Mouse (Mus musculus): ENCODE results near the gene Dock8. TPM values are rescaled to one million over a fixed set of nuclear protein-coding genes. Genes with fewer than 3 reads are reported as not detected.

Gene Dock8
- polyA plus RNA-seq, 1 experiment: 1.4 TPM

DNA sequence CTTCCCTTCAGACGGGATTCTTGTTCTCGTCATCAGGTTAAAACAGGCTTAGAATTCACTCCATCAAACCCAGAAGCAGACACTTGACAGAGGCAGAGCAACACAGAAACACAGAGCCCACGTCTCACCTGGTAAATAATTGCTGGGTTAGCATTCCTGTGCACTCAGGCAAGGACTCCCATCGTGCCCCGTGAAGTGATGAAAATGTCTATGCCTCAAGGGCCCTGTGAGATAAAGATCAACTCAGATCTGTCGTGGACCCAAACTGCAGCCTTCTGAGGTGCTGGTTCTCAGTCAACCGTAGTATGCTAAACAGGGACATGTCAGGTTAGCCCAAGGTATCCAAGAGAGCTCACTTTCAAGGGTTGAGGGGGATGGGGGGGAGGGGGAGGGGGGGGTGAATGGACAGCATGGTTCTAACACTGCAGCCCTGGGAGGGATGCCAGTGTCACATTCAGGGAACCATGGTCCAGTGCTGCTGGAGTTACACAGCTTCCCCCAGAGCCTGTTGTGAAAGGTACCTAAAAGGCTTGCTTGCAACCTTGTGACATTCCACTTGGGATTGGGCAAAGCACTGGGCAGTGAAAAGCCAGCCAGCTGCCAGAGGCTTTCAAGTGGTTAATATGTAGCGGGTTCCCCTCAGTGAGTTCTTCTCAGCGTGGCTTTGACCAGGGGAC lies 222.8 kb downstream of the Dock8 start:
- Histone ChIP-seq H3K4me3 (no peak overlapping the region), H3ac (ENCODE audit: control insufficient read depth, insufficient read length) (no peak overlapping the region), H3K36me3 (ENCODE audit: control insufficient read depth, insufficient read depth) (no peaks in the 10 kb centered on the region), H3K79me2 (ENCODE audit: control insufficient read depth, insufficient read depth) (no peaks in the 10 kb centered on the region), H3K4me2 (ENCODE audit: low read depth) (no peak overlapping the region), H3K27me3 (ENCODE audit: control insufficient read depth, insufficient read depth, insufficient read length) (no peaks in the 10 kb centered on the region)
- TF ChIP-seq MYOD1 (IDR thresholded peaks at IDR 0.05; ENCODE audit: control insufficient read depth in 1 of 3, insufficient read length in 2 of 3, low read depth in 2 of 3) (no peak), MAX (IDR thresholded peaks at IDR 0.05; ENCODE audit: low read depth) (no peak), POLR2A (IDR thresholded peaks at IDR 0.05; ENCODE audit: insufficient read length, low read depth) (no peak), SRF (IDR thresholded peaks at IDR 0.05; ENCODE audit: control insufficient read depth, insufficient read length, low read depth) (no peak), REST (IDR thresholded peaks at IDR 0.05; ENCODE audit: insufficient read depth, insufficient read length) (no peak), POLR2AphosphoS2 (IDR thresholded peaks at IDR 0.05; ENCODE audit: insufficient read length, low read depth) (no peak), MYOG (IDR thresholded peaks at IDR 0.05; ENCODE audit: control insufficient read depth in 1 of 3, insufficient read depth in 1 of 3, insufficient read length in 2 of 3, low read depth in 2 of 3) (no peak), E2F4 (IDR thresholded peaks at IDR 0.05; ENCODE audit: insufficient read depth) (no peak), CEBPB (IDR thresholded peaks at IDR 0.05; ENCODE audit: insufficient read depth, poor library complexity, severe bottlenecking) (no peak)

- Histone ChIP-seq H3K4me2 (ENCODE audit: low read depth) (no peak overlapping the region), H3K36me3 (ENCODE audit: control insufficient read depth, insufficient read depth) (no peaks in the 10 kb centered on the region), H3K4me3 (no peak overlapping the region), H3K27me3 (ENCODE audit: control insufficient read depth, insufficient read depth, insufficient read length) (peaks cover 12% of the 10 kb centered on the region), H3K79me2 (ENCODE audit: control insufficient read depth, insufficient read depth) (no peaks in the 10 kb centered on the region), H3ac (ENCODE audit: control insufficient read depth, insufficient read length) (no peak overlapping the region)
- TF ChIP-seq MAX (IDR thresholded peaks at IDR 0.05; ENCODE audit: low read depth) (no peak), REST (IDR thresholded peaks at IDR 0.05; ENCODE audit: insufficient read depth, insufficient read length) (no peak), POLR2A (IDR thresholded peaks at IDR 0.05; ENCODE audit: insufficient read length, low read depth) (no peak), POLR2AphosphoS2 (IDR thresholded peaks at IDR 0.05; ENCODE audit: insufficient read length, low read depth) (no peak), TCF3 (IDR thresholded peaks at IDR 0.05; ENCODE audit: insufficient read length, low read depth) (no peak), CEBPB (IDR thresholded peaks at IDR 0.05; ENCODE audit: insufficient read depth, poor library complexity, severe bottlenecking) (no peak), USF1 (IDR thresholded peaks at IDR 0.05; ENCODE audit: low read depth) (no peak)
Observed at GRCm38 (mm10) chr19:25230058-25230974, 231.0 kb downstream of the Dock8 start.

DNA sequence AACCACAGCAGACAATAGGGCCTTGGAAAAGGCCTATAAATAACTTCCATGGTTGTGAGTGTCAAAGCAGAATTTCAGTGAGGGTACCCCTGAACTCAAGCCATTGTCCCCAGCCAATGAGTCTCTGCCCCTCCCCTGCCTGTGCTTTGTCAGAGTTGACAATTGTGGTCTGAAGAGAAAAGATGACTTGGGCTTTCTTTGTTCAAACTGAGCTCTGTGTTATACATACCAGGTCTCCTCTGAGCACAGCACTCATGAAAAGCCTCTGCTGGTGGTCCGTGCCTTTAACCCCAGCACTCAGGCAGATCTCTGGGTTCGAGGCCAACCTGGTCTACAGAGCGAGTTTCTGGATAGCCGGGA lies 231.6 kb downstream of the Dock8 start:
- no peak overlapping the region for H3K4me2 ChIP-seq (ENCODE audit: low read depth)
- H3K27me3 ChIP-seq (ENCODE audit: control insufficient read depth, insufficient read depth, insufficient read length): peaks cover 15% of the 10 kb centered on the region
- no peaks in the 10 kb centered on the region for H3K36me3 ChIP-seq (ENCODE audit: control insufficient read depth, insufficient read depth)
- no peak overlapping the region for H3ac ChIP-seq (ENCODE audit: control insufficient read depth, insufficient read length)
- H3K4me3 ChIP-seq: no peak overlapping the region
- TF ChIP-seq MYOD1 (IDR thresholded peaks at IDR 0.05; ENCODE audit: control insufficient read depth in 1 of 3, insufficient read length in 2 of 3, low read depth in 2 of 3) (no peak), POLR2A (IDR thresholded peaks at IDR 0.05; ENCODE audit: insufficient read length, low read depth) (no peak), E2F4 (IDR thresholded peaks at IDR 0.05; ENCODE audit: insufficient read depth) (no peak), CEBPB (IDR thresholded peaks at IDR 0.05; ENCODE audit: insufficient read depth, poor library complexity, severe bottlenecking) (no peak), POLR2AphosphoS2 (IDR thresholded peaks at IDR 0.05; ENCODE audit: insufficient read length, low read depth) (no peak), REST (IDR thresholded peaks at IDR 0.05; ENCODE audit: insufficient read depth, insufficient read length) (no peak), TCF3 (IDR thresholded peaks at IDR 0.05; ENCODE audit: insufficient read length, low read depth) (no peak), SRF (IDR thresholded peaks at IDR 0.05; ENCODE audit: control insufficient read depth, insufficient read length, low read depth) (no peak), USF1 (IDR thresholded peaks at IDR 0.05; ENCODE audit: low read depth) (no peak), MYOG (IDR thresholded peaks at IDR 0.05; ENCODE audit: control insufficient read depth in 1 of 3, insufficient read depth in 1 of 3, insufficient read length in 2 of 3, low read depth in 2 of 3) (no peak), MAX (IDR thresholded peaks at IDR 0.05; ENCODE audit: low read depth) (no peak), TCF12 (IDR thresholded peaks at IDR 0.05; ENCODE audit: insufficient read depth, poor library complexity, severe bottlenecking) (no peak)
- H3K79me2 ChIP-seq (ENCODE audit: control insufficient read depth, insufficient read depth): no peaks in the 10 kb centered on the region

GRCm38 (mm10) chr19:25232032-25232431 lies 232.7 kb downstream of the Dock8 start:
- Histone ChIP-seq H3ac (ENCODE audit: control insufficient read depth, insufficient read length) (no peak overlapping the region), H3K4me2 (ENCODE audit: low read depth) (no peak overlapping the region), H3K36me3 (ENCODE audit: control insufficient read depth, insufficient read depth) (no peaks in the 10 kb centered on the region), H3K4me3 (no peak overlapping the region), H3K79me2 (ENCODE audit: control insufficient read depth, insufficient read depth) (no peaks in the 10 kb centered on the region), H3K27me3 (ENCODE audit: control insufficient read depth, insufficient read depth, insufficient read length) (peaks cover 26% of the 10 kb centered on the region)
- TF ChIP-seq MAX (IDR thresholded peaks at IDR 0.05; ENCODE audit: low read depth) (no peak), TCF3 (IDR thresholded peaks at IDR 0.05; ENCODE audit: insufficient read length, low read depth) (no peak), SRF (IDR thresholded peaks at IDR 0.05; ENCODE audit: control insufficient read depth, insufficient read length, low read depth) (no peak), CEBPB (IDR thresholded peaks at IDR 0.05; ENCODE audit: insufficient read depth, poor library complexity, severe bottlenecking) (no peak), USF1 (IDR thresholded peaks at IDR 0.05; ENCODE audit: low read depth) (no peak), MYOD1 (IDR thresholded peaks at IDR 0.05; ENCODE audit: control insufficient read depth in 1 of 3, insufficient read length in 2 of 3, low read depth in 2 of 3) (no peak), TCF12 (IDR thresholded peaks at IDR 0.05; ENCODE audit: insufficient read depth, poor library complexity, severe bottlenecking) (no peak), MYOG (IDR thresholded peaks at IDR 0.05; ENCODE audit: control insufficient read depth in 1 of 3, insufficient read depth in 1 of 3, insufficient read length in 2 of 3, low read depth in 2 of 3) (no peak), E2F4 (IDR thresholded peaks at IDR 0.05; ENCODE audit: insufficient read depth) (no peak), REST (IDR thresholded peaks at IDR 0.05; ENCODE audit: insufficient read depth, insufficient read length) (no peak), POLR2A (IDR thresholded peaks at IDR 0.05; ENCODE audit: insufficient read length, low read depth) (no peak), POLR2AphosphoS2 (IDR thresholded peaks at IDR 0.05; ENCODE audit: insufficient read length, low read depth) (no peak)

Measured in myocyte (in vitro differentiated cells).